Mouse (Mus musculus) heart, postnatal 0 days (tissue): ENCODE results near the gene Galnt9.

Source experiments
- CTCF ChIP-seq: IDR thresholded peaks from 2 replicates; pipeline ENCODE4 v1.5.1; 2016; ENCODE audit warnings: antibody characterized with exemption, control low read depth, low read depth
- EP300 ChIP-seq: IDR thresholded peaks from 2 replicates; pipeline ENCODE4 v1.6.1; 2016; ENCODE audit warnings: antibody characterized with exemption, low read depth

DNA sequence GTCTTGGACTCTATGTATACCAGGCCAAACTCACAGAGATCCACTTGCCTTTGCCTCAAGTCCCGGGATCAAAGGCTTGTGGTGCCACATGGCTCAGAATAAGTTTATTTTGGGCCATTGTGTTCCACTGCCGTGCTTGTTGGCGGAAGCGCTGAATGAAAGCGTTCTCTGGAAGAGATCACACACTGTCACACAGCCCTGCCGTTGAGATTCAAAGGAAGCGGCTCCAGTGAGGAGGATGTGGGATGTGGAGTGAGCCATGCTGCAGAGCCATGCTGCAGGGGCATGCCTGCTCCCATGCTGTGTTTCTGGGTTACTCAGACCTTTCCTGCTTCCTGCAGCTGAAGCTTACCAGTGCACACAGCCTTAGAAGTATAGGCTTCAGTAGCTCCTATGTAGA, 4.3 kb downstream of the Galnt9 start:
- no peak for TF ChIP-seq CTCF
- no peak for TF ChIP-seq EP300
